Mouse (Mus musculus) splenic B cell, adult 2 months (primary cell): Measurements from ENCODE around the gene Gm20388.

Source experiments
- DNase-seq: peaks from one replicate; pipeline ENCODE4 v3.0.0-alpha.2; 2011; ENCODE audit warnings: low read depth, low spot score
- H3K27me3 ChIP-seq: 2 replicates; pipeline ENCODE4 v1.6.1; 2012; ENCODE audit warnings: mild to moderate bottlenecking, low read length, moderate library complexity, mixed read lengths; ENCODE audit not compliant: control insufficient read depth, poor library complexity, insufficient read depth, severe bottlenecking
- H3K36me3 ChIP-seq: 2 replicates; pipeline ENCODE4 v1.6.1; 2012; ENCODE audit warnings: mild to moderate bottlenecking, low read length, moderate library complexity, mixed read lengths; ENCODE audit not compliant: control insufficient read depth, poor library complexity, insufficient read depth, severe bottlenecking

Gene Gm20388

GRCm38 (mm10) chr8:121727164-121727563, 1816.5 kb downstream of the Gm20388 start:
- no peaks in the 10 kb centered on the region for H3K27me3 ChIP-seq
- DNase-seq, result no peak
- H3K36me3 ChIP-seq, result no peaks in the 10 kb centered on the region

- no peaks in the 10 kb centered on the region for H3K27me3 ChIP-seq
- DNase-seq, result no peak
- no peaks in the 10 kb centered on the region for H3K36me3 ChIP-seq
These were observed 1818.7 kb downstream of the Gm20388 start, which contains the start of gene Jph3 for GRCm38 (mm10) chr8:121729323-121729722. Gene Jph3 (plus strand): TSS chr8:121729623.

GRCm38 (mm10) chr8:121729754-121730153, 1819.1 kb downstream of the Gm20388 start:
- H3K36me3 ChIP-seq, result no peaks in the 10 kb centered on the region
- DNase-seq, result no peak
- H3K27me3 ChIP-seq, result no peaks in the 10 kb centered on the region

GRCm38 (mm10) chr8:121730170-121730569, 1819.5 kb downstream of the Gm20388 start:
- Histone ChIP-seq H3K27me3 (no peaks in the 10 kb centered on the region), H3K36me3 (no peaks in the 10 kb centered on the region)
- DNase-seq, result no peak

- no peaks in the 10 kb centered on the region for H3K36me3 ChIP-seq
- H3K27me3 ChIP-seq, result no peaks in the 10 kb centered on the region
- DNase-seq, result no peak
These were observed 1820.0 kb downstream of the Gm20388 start for GRCm38 (mm10) chr8:121730646-121731045.

GRCm38 (mm10) chr8:121731060-121731459, 1820.4 kb downstream of the Gm20388 start:
- no peaks in the 10 kb centered on the region for H3K36me3 ChIP-seq
- no peaks in the 10 kb centered on the region for H3K27me3 ChIP-seq
- DNase-seq, result no peak

GRCm38 (mm10) chr8:121731471-121732333, 1821.1 kb downstream of the Gm20388 start:
- H3K36me3 ChIP-seq, result no peaks in the 10 kb centered on the region
- DNase-seq, result no peak
- no peaks in the 10 kb centered on the region for H3K27me3 ChIP-seq

- DNase-seq, result no peak
- Histone ChIP-seq H3K27me3 (no peaks in the 10 kb centered on the region), H3K36me3 (no peaks in the 10 kb centered on the region)
These were observed 1821.7 kb downstream of the Gm20388 start for GRCm38 (mm10) chr8:121732334-121732665.

GRCm38 (mm10) chr8:121734262-121734661, 1823.6 kb downstream of the Gm20388 start:
- no peak for DNase-seq
- H3K27me3 ChIP-seq, result no peaks in the 10 kb centered on the region
- no peaks in the 10 kb centered on the region for H3K36me3 ChIP-seq

- peak; percentile 6 for DNase-seq
- H3K27me3 ChIP-seq, result no peaks in the 10 kb centered on the region
- H3K36me3 ChIP-seq, result no peaks in the 10 kb centered on the region
These were observed 1825.6 kb downstream of the Gm20388 start for GRCm38 (mm10) chr8:121736236-121736635.

GRCm38 (mm10) chr8:121740721-121741120, 1830.1 kb downstream of the Gm20388 start:
- no peak for DNase-seq

GRCm38 (mm10) chr8:121749501-121749900, 1838.9 kb downstream of the Gm20388 start:
- Histone ChIP-seq H3K27me3 (no peaks in the 10 kb centered on the region), H3K36me3 (no peaks in the 10 kb centered on the region)
- DNase-seq, result no peak

More at GRCm38 (mm10) chr8:121740721-121741120, 1830.1 kb downstream of the Gm20388 start:
- no peaks in the 10 kb centered on the region for H3K36me3 ChIP-seq
- H3K27me3 ChIP-seq, result no peaks in the 10 kb centered on the region

GRCm38 (mm10) chr8:121750512-121750911, 1839.9 kb downstream of the Gm20388 start:
- peak; percentile 15 for DNase-seq
- no peaks in the 10 kb centered on the region for H3K36me3 ChIP-seq
- no peaks in the 10 kb centered on the region for H3K27me3 ChIP-seq

- Histone ChIP-seq H3K27me3 (no peaks in the 10 kb centered on the region), H3K36me3 (no peaks in the 10 kb centered on the region)
- peak; percentile 69 for DNase-seq
These were observed 1840.8 kb downstream of the Gm20388 start for GRCm38 (mm10) chr8:121751407-121751806.

GRCm38 (mm10) chr8:121758470-121758869, 1847.8 kb downstream of the Gm20388 start:
- no peak for DNase-seq
- Histone ChIP-seq H3K36me3 (no peaks in the 10 kb centered on the region), H3K27me3 (no peaks in the 10 kb centered on the region)

- DNase-seq, result no peak
- Histone ChIP-seq H3K27me3 (no peaks in the 10 kb centered on the region), H3K36me3 (no peaks in the 10 kb centered on the region)
These were observed 1849.8 kb downstream of the Gm20388 start for GRCm38 (mm10) chr8:121760484-121760883.
